Mouse (Mus musculus): ENCODE results near the gene Gpsm3.
"Not testable (repeated sequence)": the region's sequence is repeated elsewhere in the genome, so short reads cannot be mapped to it uniquely, and the experiment has no call there.

GRCm38 (mm10) chr17:34543567-34543966, 46.0 kb upstream of the Gpsm3 start:
- TF ChIP-seq USF1 (IDR thresholded peaks at IDR 0.05; ENCODE audit: low read depth); POLR2A (IDR thresholded peaks at IDR 0.05; ENCODE audit: insufficient read length, low read depth); POLR2AphosphoS2 (IDR thresholded peaks at IDR 0.05; ENCODE audit: insufficient read length, low read depth); E2F4 (IDR thresholded peaks at IDR 0.05; ENCODE audit: insufficient read depth); TCF12 (IDR thresholded peaks at IDR 0.05; ENCODE audit: insufficient read depth, poor library complexity, severe bottlenecking); MAX (IDR thresholded peaks at IDR 0.05; ENCODE audit: low read depth); CEBPB (IDR thresholded peaks at IDR 0.05; ENCODE audit: insufficient read depth, poor library complexity, severe bottlenecking); MYOG (IDR thresholded peaks at IDR 0.05; ENCODE audit: control insufficient read depth in 1 of 3, insufficient read depth in 1 of 3, insufficient read length in 2 of 3, low read depth in 2 of 3): not testable (repeated sequence)

Data from myocyte (in vitro differentiated cells).